Mouse (Mus musculus) lung, postnatal 0 days (tissue): ENCODE results near the gene Dnah5. TPM values are rescaled to one million over a fixed set of nuclear protein-coding genes. Genes with fewer than 3 reads are reported as not detected.
A peak's percentile ranks its signal among the peaks of the same experiment; 100 is the strongest.

Experiments
- ATAC-seq: fragments of 200-750 bp; cut with Nextera tagmentation; 2 replicates; pipeline ENCODE4 v1.8.0; 2017; ENCODE audit warnings: moderate library complexity
- DNase-seq: peaks from one replicate; pipeline ENCODE4 v3.0.0-alpha.2; 2016; ENCODE audit warnings: low spot score
- H3K27ac ChIP-seq: fragments of 300-500 bp; sonication (generic); 2 replicates; pipeline ENCODE4 v1.5.1; 2014; ENCODE audit warnings: antibody characterized with exemption, mild to moderate bottlenecking, low read length, mixed read lengths
- H3K27me3 ChIP-seq: fragments of 300-500 bp; sonication (generic); replicated peaks from 2 replicates; pipeline ENCODE4 v1.6.1; 2014; ENCODE audit warnings: low read length, mixed read lengths; ENCODE audit not compliant: insufficient read depth
- H3K36me3 ChIP-seq: fragments of 300-500 bp; sonication (generic); 2 replicates; pipeline ENCODE4 v1.6.1; 2014; ENCODE audit warnings: low read length, mixed read lengths; ENCODE audit not compliant: insufficient read depth
- H3K4me1 ChIP-seq: fragments of 300-500 bp; sonication (generic); 2 replicates; pipeline ENCODE4 v1.6.1; 2014; ENCODE audit warnings: antibody characterized with exemption, low read depth, low read length, mixed read lengths; ENCODE audit not compliant: insufficient read depth
- H3K4me2 ChIP-seq: fragments of 300-500 bp; sonication (generic); replicated peaks from 2 replicates; pipeline ENCODE4 v1.6.1; 2014; ENCODE audit warnings: low read depth, mild to moderate bottlenecking, low read length, moderate library complexity, mixed read lengths
- H3K4me3 ChIP-seq: fragments of 300-500 bp; sonication (generic); 2 replicates; pipeline ENCODE4 v1.5.1; 2014; ENCODE audit warnings: low read depth, low read length
- H3K9ac ChIP-seq: fragments of 300-500 bp; sonication (generic); replicated peaks from 2 replicates; pipeline ENCODE4 v1.6.1; 2014; ENCODE audit warnings: low read depth, mild to moderate bottlenecking
- H3K9me3 ChIP-seq: fragments of 300-500 bp; sonication (generic); 2 replicates; pipeline ENCODE4 v1.6.1; 2016; ENCODE audit warnings: low read length, mixed read lengths
- CTCF ChIP-seq: IDR thresholded peaks from 2 replicates; pipeline ENCODE4 v1.5.1; 2016; ENCODE audit warnings: antibody characterized with exemption, mild to moderate bottlenecking
- EP300 ChIP-seq: IDR thresholded peaks from 2 replicates; pipeline ENCODE4 v1.6.1; 2016; ENCODE audit warnings: antibody characterized with exemption, mild to moderate bottlenecking, control low read depth
- WGBS: fragments of 180-500 bp; shearing (Covaris S2); extraction: QIAGEN DNeasy Blood & Tissue Kit; methylation state at CpG from one replicate; pipeline ENCODE4 v1.1.7; 2014; 5-methylcytosine and 5-hydroxymethylcytosine counted together
- polyA plus RNA-seq: library from polyadenylated mRNA; unstranded; fragments of >200 nt; fragmentation: Nextera tagmentation; extraction: Ambion mirVana; gene quantifications from 2 replicates; pipeline ENCODE4 v1.2.1, GENCODE M21; 2015

The Dnah5 gene
- polyA plus RNA-seq, 1 experiment from 2014 or later: 1.1 TPM

DNA sequence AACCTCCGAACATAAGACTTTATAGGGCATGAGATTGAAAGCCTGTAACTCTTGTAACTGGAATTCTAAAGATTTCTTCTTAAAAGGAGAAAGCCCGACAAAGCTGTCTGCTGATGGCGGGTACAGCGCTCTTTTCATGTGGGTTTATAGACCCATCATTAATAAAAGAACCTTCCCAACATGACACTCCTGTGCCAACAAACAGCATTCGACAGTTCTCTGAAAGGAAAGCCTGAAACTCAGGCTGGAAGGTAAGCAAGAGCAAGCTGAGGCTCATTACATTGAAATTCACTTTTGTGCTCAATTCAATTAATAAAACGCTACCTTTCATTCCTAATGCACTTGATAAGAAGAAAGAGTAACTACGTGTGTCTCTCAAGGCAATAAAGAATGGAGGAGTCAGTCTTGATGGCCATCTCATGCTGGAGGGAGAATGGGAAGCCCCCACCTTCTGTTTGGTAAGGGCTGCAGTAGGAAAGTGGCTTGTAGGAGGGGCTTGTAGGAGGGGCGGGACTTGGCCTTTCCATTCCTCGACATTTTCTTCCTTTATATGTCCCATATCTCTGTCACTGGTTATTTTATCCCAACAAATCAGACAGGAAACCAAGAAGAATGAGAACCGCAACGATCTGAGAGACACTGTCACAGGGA is 15.1 kb upstream of the Dnah5 start:
- H3K9me3 ChIP-seq: no peaks in the 10 kb centered on the region
- no peak overlapping the region for H3K9ac ChIP-seq
- H3K4me2 ChIP-seq: no peak overlapping the region
- TF ChIP-seq CTCF (no peak), EP300 (no peak)
- no peaks in the 10 kb centered on the region for H3K36me3 ChIP-seq
- ATAC-seq (no peak), DNase-seq (no peak)
- WGBS: 68% methylated on average over 11 of the region's 11 CpGs
- no peak overlapping the region for H3K4me3 ChIP-seq
- H3K27ac ChIP-seq: no peak overlapping the region
- no peaks in the 10 kb centered on the region for H3K4me1 ChIP-seq
- H3K27me3 ChIP-seq: no peaks in the 10 kb centered on the region

DNA sequence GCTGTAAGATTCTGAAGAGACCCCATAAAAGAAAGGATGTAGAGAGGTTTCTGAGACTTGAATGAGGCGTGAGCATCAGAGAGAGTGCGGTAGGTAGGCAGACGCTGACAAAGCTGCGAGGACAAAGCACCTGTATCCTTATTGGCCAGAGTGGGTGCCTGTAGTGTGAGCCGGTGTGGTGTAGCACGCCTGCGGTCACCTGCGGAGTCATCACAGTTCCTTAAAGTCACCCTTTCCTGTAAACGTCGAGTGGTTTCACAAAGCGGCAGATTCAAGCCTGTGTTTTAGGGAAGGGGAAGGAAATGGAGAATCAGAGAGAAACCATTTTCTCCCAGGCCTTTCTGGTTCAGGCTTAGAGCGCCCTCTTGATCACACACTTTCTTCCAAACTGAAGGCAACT is 13.9 kb upstream of the Dnah5 start:
- no peak overlapping the region for H3K4me2 ChIP-seq
- no peak for ATAC-seq

GRCm38 (mm10) chr15:28198609-28199008 is 4.9 kb upstream of the Dnah5 start:
- Histone ChIP-seq H3K27me3 (no peaks in the 10 kb centered on the region), H3K27ac (no peak overlapping the region), H3K36me3 (no peaks in the 10 kb centered on the region), H3K4me3 (no peak overlapping the region), H3K9me3 (no peaks in the 10 kb centered on the region), H3K9ac (no peak overlapping the region), H3K4me2 (no peak overlapping the region), H3K4me1 (no peaks in the 10 kb centered on the region)
- ATAC-seq: no peak
- TF ChIP-seq CTCF: no peak
- TF ChIP-seq EP300: no peak
- no peak for DNase-seq
- WGBS: 46% methylated on average over 4 of the region's 4 CpGs

More for the DNA sequence above, 13.9 kb upstream of the Dnah5 start:
- 40% methylated on average over 12 of the region's 12 CpGs for WGBS
- H3K27ac ChIP-seq: no peak overlapping the region
- TF ChIP-seq CTCF (0 out of 2 replicates have a peak, but pooled peaks have one; percentile 6), EP300 (no peak)
- H3K36me3 ChIP-seq: no peaks in the 10 kb centered on the region
- no peaks in the 10 kb centered on the region for H3K4me1 ChIP-seq
- H3K9me3 ChIP-seq: no peaks in the 10 kb centered on the region
- DNase-seq: peak; percentile 18
- H3K4me3 ChIP-seq: no peak overlapping the region
- H3K9ac ChIP-seq: no peak overlapping the region
- H3K27me3 ChIP-seq: no peaks in the 10 kb centered on the region

GRCm38 (mm10) chr15:28204626-28205025 is 1.1 kb downstream of the Dnah5 start:
- TF ChIP-seq EP300 (no peak), CTCF (no peak)
- Histone ChIP-seq H3K36me3 (no peaks in the 10 kb centered on the region), H3K4me1 (no peaks in the 10 kb centered on the region), H3K27me3 (no peaks in the 10 kb centered on the region), H3K4me3 (no peak overlapping the region), H3K4me2 (no peak overlapping the region), H3K9me3 (no peaks in the 10 kb centered on the region), H3K9ac (no peak overlapping the region), H3K27ac (no peak overlapping the region)
- 75% methylated on average over 3 of the region's 3 CpGs for WGBS
- no peak for ATAC-seq
- DNase-seq: no peak

DNA sequence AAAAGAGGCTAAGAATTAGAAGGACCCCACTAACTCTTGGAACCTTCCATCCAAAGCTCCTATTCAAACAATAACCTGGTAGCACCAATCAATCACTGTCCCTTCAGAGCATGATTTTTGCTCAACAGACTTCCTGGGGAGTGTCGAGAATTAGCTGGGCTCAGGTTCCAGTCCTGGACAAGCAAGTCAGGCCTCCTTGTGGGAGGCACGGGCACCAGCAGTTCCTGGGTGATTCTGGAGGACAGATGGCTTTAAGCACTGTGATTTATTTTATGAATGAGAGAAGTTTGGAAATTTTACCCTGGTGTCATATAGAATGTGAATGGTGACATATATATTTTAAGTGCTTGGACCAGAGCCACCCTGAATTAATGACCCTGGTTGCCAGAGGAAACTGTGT is 4.0 kb downstream of the Dnah5 start:
- Histone ChIP-seq H3K9ac (no peak overlapping the region), H3K4me3 (no peak overlapping the region), H3K36me3 (no peaks in the 10 kb centered on the region), H3K9me3 (no peaks in the 10 kb centered on the region), H3K27me3 (no peaks in the 10 kb centered on the region), H3K4me2 (no peak overlapping the region), H3K4me1 (no peaks in the 10 kb centered on the region), H3K27ac (no peak overlapping the region)
- no peak for ATAC-seq
- 27% methylated on average over 2 of the region's 2 CpGs for WGBS
- no peak for DNase-seq
- TF ChIP-seq CTCF (no peak), EP300 (no peak)

DNA sequence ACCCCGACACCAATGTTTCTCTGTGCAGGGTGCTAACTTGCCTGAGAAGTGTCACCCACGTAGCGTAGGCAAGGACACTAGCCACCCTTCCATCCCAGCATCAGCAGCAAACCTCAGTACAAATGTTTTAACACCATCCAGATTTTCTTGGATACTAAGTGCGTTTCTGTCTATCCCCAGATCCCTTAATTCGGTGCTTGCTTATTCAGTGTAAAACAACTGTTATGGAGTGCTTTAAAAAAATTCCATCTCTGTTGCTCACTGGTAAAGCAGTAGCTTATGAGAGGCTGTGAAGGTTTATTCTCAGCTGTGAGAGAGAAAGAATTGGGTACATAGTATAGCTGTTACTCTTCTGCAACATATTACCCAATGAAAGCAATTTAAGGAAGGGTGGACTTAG is 9.5 kb downstream of the Dnah5 start:
- Histone ChIP-seq H3K4me3 (no peak overlapping the region), H3K9me3 (no peaks in the 10 kb centered on the region), H3K4me2 (no peak overlapping the region), H3K27ac (no peak overlapping the region), H3K4me1 (no peaks in the 10 kb centered on the region), H3K9ac (no peak overlapping the region), H3K36me3 (no peaks in the 10 kb centered on the region), H3K27me3 (no peaks in the 10 kb centered on the region)
- 86% methylated on average over 5 of the region's 5 CpGs for WGBS
- TF ChIP-seq EP300 (no peak), CTCF (no peak)
- ATAC-seq (no peak), DNase-seq (no peak)

GRCm38 (mm10) chr15:28216358-28216757 is 12.8 kb downstream of the Dnah5 start:
- no peak overlapping the region for H3K27ac ChIP-seq
- no peak overlapping the region for H3K4me2 ChIP-seq
- 31% methylated on average over 8 of the region's 8 CpGs for WGBS
- H3K36me3 ChIP-seq: no peaks in the 10 kb centered on the region
- H3K4me1 ChIP-seq: no peaks in the 10 kb centered on the region
- DNase-seq (no peak), ATAC-seq (no peak)
- no peaks in the 10 kb centered on the region for H3K27me3 ChIP-seq
- H3K9me3 ChIP-seq: no peaks in the 10 kb centered on the region
- H3K4me3 ChIP-seq: no peak overlapping the region
- TF ChIP-seq EP300 (no peak), CTCF (no peak)
- no peak overlapping the region for H3K9ac ChIP-seq
